ENCODE assay signal across 14 mouse cellular contexts in the genomic region with DNA sequence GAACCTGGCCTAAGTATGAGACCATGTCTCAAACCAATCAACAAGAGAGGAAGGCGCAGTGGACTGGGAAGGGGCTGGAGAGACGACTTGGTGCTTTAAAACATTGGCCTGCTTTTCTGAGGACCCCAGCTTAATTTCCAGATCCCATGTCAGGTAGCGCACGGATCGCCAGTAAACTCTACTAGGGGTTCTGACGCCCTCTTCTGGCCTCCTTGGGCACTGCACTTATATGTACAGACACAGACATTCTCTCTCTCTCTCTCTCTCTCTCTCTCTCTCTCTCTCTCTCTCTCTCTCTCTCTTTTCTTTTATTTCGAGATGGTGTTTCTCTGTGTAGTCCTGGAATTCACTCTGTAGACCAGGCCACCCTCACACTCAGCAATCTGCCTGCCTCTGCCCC. TPM values are rescaled to one million over a fixed set of nuclear protein-coding genes. Genes with fewer than 3 reads are reported as not detected.
DNase-seq lines count a peak whose midpoint lies in the region; ATAC-seq and TF ChIP-seq lines count a peak whose summit lies in the region.
"Had no signal": no experiment of that assay in that cellular context is flagged by ENCODE, and none has a peak within 500 bp of the region (broad histone marks: within the 10 kb centered on the region; RNA-seq: fewer than 3 reads in every experiment).

No protein-coding gene starts in this region.

- H3K4me2 ChIP-seq in kidney, postnatal 0 days (ENCODE audit: low read length), result no peak overlapping the region
- no peak overlapping the region for H3K4me2 ChIP-seq in kidney, embryonic 16.5 days (replicated peaks; ENCODE audit: low read depth, low read length)
- H3K4me2 ChIP-seq in liver, embryonic 14.5 days (ENCODE audit: low read depth), result no peak overlapping the region
- H3K4me2 ChIP-seq: heart, embryonic 15.5 days; hindbrain, embryonic 15.5 days; kidney, embryonic 15.5 days; limb, embryonic 15.5 days had no signal

- no peak overlapping the region for H3K4me3 ChIP-seq in kidney, postnatal 0 days (replicated peaks; ENCODE audit: low read depth, low read length)
- no peak overlapping the region for H3K4me3 ChIP-seq in kidney, embryonic 16.5 days (ENCODE audit: low read length)
- peak overlapping the region; percentile 67 for H3K4me3 ChIP-seq in E14TG2a.4 (replicated peaks; ENCODE audit: low read length)
- H3K4me3 ChIP-seq in liver, embryonic 14.5 days (ENCODE audit: insufficient read depth in 1 of 2, low read depth in 2 of 2, low read length in 2 of 2), result no peak overlapping the region
- H3K4me3 ChIP-seq: heart, embryonic 15.5 days; hindbrain, embryonic 15.5 days; kidney, embryonic 15.5 days; limb, embryonic 15.5 days had no signal

- H3K9ac ChIP-seq in kidney, postnatal 0 days (ENCODE audit: low read depth, low read length), result no peak overlapping the region
- H3K9ac ChIP-seq in kidney, embryonic 16.5 days (replicated peaks; ENCODE audit: low read length), result no peak overlapping the region
- no peak overlapping the region for H3K9ac ChIP-seq in liver, embryonic 14.5 days (replicated peaks)
- H3K9ac ChIP-seq: heart, embryonic 15.5 days; hindbrain, embryonic 15.5 days; kidney, embryonic 15.5 days; limb, embryonic 15.5 days had no signal

- no peak overlapping the region for H3K27ac ChIP-seq in kidney, postnatal 0 days
- no peak overlapping the region for H3K27ac ChIP-seq in kidney, embryonic 16.5 days (ENCODE audit: low read length)
- no peak overlapping the region for H3K27ac ChIP-seq in liver, embryonic 14.5 days
- H3K27ac ChIP-seq: heart, embryonic 15.5 days; hindbrain, embryonic 15.5 days; kidney, embryonic 15.5 days; limb, embryonic 15.5 days had no signal

- no peak for ATAC-seq in kidney, postnatal 0 days (replicated peaks; ENCODE audit: low FRiP score, low read depth)
- no peak for ATAC-seq in kidney, embryonic 16.5 days (ENCODE audit: low FRiP score, low TSS enrichment)
- ATAC-seq in liver, embryonic 14.5 days (ENCODE audit: insufficient read depth), result no peak
- ATAC-seq: forebrain, embryonic 16.5 days had no signal

- H3K27me3 ChIP-seq in kidney, postnatal 0 days (ENCODE audit: insufficient read depth, low read length), result no peaks in the 10 kb centered on the region
- no peaks in the 10 kb centered on the region for H3K27me3 ChIP-seq in kidney, embryonic 16.5 days (ENCODE audit: insufficient read depth, low read length)
- H3K27me3 ChIP-seq in E14TG2a.4 (ENCODE audit: insufficient read depth, low read length), result no peaks in the 10 kb centered on the region
- H3K27me3 ChIP-seq in liver, embryonic 14.5 days (ENCODE audit: control insufficient read depth, insufficient read depth, low read length), result no peaks in the 10 kb centered on the region
- H3K27me3 ChIP-seq: heart, embryonic 15.5 days; hindbrain, embryonic 15.5 days; kidney, embryonic 15.5 days; limb, embryonic 15.5 days had no signal

- peaks cover 11% of the 10 kb centered on the region; the same call in 1 of the 2 replicates for H3K4me1 ChIP-seq in kidney, postnatal 0 days (replicated peaks; ENCODE audit: insufficient read depth, low read length)
- peaks cover 18% of the 10 kb centered on the region for H3K4me1 ChIP-seq in kidney, embryonic 16.5 days (ENCODE audit: insufficient read depth, low read length)
- peaks cover 70% of the 10 kb centered on the region for H3K4me1 ChIP-seq in E14TG2a.4 (replicated peaks; ENCODE audit: low read depth, low read length)
- peaks cover 13 to 17% of the 10 kb centered on the region in 2 experiments for H3K4me1 ChIP-seq in liver, embryonic 14.5 days (replicated peaks; ENCODE audit: control insufficient read depth in 2 of 2, insufficient read depth in 2 of 2, low read length in 1 of 2)

- no peaks in the 10 kb centered on the region for H3K9me3 ChIP-seq in kidney, postnatal 0 days (replicated peaks; ENCODE audit: low read length)
- H3K9me3 ChIP-seq in kidney, embryonic 16.5 days (ENCODE audit: low read length), result no peaks in the 10 kb centered on the region
- no peaks in the 10 kb centered on the region for H3K9me3 ChIP-seq in E14TG2a.4 (ENCODE audit: low read length)
- H3K9me3 ChIP-seq in liver, embryonic 14.5 days (ENCODE audit: control insufficient read depth, low read length), result no peaks in the 10 kb centered on the region
- H3K9me3 ChIP-seq: heart, embryonic 15.5 days; hindbrain, embryonic 15.5 days; kidney, embryonic 15.5 days; limb, embryonic 15.5 days had no signal

- TF ChIP-seq EP300 in liver, embryonic 14.5 days (IDR thresholded peaks at IDR 0.05; ENCODE audit: low read depth), result no peak

- intact Hi-C loops in left cerebral cortex, postnatal 36 days (cut with DNase I), result no loop called here

- WGBS in kidney, postnatal 0 days, result 83% methylated on average over 7 of the region's 7 CpGs
- 82% methylated on average over 7 of the region's 7 CpGs for WGBS in kidney, embryonic 16.5 days
- WGBS in liver, embryonic 14.5 days (ENCODE audit: insufficient replicate concordance), result 62% methylated on average over 7 of the region's 7 CpGs

- no peak for DNase-seq in kidney, postnatal 0 days (ENCODE audit: low spot score)
- DNase-seq in A20 (ENCODE audit: low read depth, low spot score), result peak; percentile 55
- no peak for DNase-seq in liver, embryonic 14.5 days (ENCODE audit: low read depth in 3 of 3, low spot score in 3 of 3)
- DNase-seq in left cerebral cortex, postnatal 36 days (ENCODE audit: low spot score in 2 of 2), result no peak
- DNase-seq in urinary bladder, postnatal 4 days (ENCODE audit: low spot score in 2 of 2), result no peak
- DNase-seq: gastrocnemius, postnatal 25 days; right cerebral cortex, postnatal 25 days had no signal

- peak; percentile 48; the same call in 1 of the 2 replicates for TF ChIP-seq CTCF in kidney, postnatal 0 days (IDR thresholded peaks at IDR 0.05; ENCODE audit: low read depth)
- TF ChIP-seq CTCF in E14TG2a.4 (conservative IDR thresholded peaks at IDR 0.05; ENCODE audit: low read length), result peak; percentile 48
- TF ChIP-seq CTCF in liver, embryonic 14.5 days (IDR thresholded peaks at IDR 0.05; ENCODE audit: low read depth), result peak; percentile 70

- H3K36me3 ChIP-seq in kidney, postnatal 0 days (ENCODE audit: insufficient read depth, low read length), result no peaks in the 10 kb centered on the region
- no peaks in the 10 kb centered on the region for H3K36me3 ChIP-seq in kidney, embryonic 16.5 days (ENCODE audit: insufficient read depth, low read length)
- H3K36me3 ChIP-seq in E14TG2a.4 (ENCODE audit: insufficient read depth, low read length), result no peaks in the 10 kb centered on the region
- no peaks in the 10 kb centered on the region for H3K36me3 ChIP-seq in liver, embryonic 14.5 days (replicated peaks; ENCODE audit: control insufficient read depth, insufficient read depth, low read depth)
- H3K36me3 ChIP-seq: heart, embryonic 15.5 days; hindbrain, embryonic 15.5 days; kidney, embryonic 15.5 days; limb, embryonic 15.5 days had no signal

RNA-seq across cellular contexts. Expression of a gene that starts 60.0 kb away (rescaled TPM):
- polyA plus RNA-seq in kidney, postnatal 0 days (2015; fragmentation: Nextera tagmentation; extraction: Ambion mirVana), result 3.7 and 4.0 TPM in 2 replicates
- 4.4 and 5.1 TPM in 2 replicates for polyA plus RNA-seq in kidney, embryonic 16.5 days (2015; fragmentation: Nextera tagmentation; extraction: Ambion mirVana)
- polyA plus RNA-seq in liver, embryonic 14.5 days (2012; rRNA removed), result 4.2 and 4.8 TPM in 2 replicates
- 2.3 and 3.5 TPM in 2 replicates for polyA plus RNA-seq in liver, embryonic 14.5 days (2014; fragmentation: Nextera tagmentation; extraction: Ambion mirVana)
- total RNA-seq in left cerebral cortex, postnatal 36 days (2021), result 1 to 10 TPM; 2.6 to 2.7 TPM
